Mouse (Mus musculus): Measurements from ENCODE around the gene Adam19. TPM values are rescaled to one million over a fixed set of nuclear protein-coding genes. Genes with fewer than 3 reads are reported as not detected.

Gene Adam19
- polyA plus RNA-seq, 1 experiment: 3.6 TPM

DNA sequence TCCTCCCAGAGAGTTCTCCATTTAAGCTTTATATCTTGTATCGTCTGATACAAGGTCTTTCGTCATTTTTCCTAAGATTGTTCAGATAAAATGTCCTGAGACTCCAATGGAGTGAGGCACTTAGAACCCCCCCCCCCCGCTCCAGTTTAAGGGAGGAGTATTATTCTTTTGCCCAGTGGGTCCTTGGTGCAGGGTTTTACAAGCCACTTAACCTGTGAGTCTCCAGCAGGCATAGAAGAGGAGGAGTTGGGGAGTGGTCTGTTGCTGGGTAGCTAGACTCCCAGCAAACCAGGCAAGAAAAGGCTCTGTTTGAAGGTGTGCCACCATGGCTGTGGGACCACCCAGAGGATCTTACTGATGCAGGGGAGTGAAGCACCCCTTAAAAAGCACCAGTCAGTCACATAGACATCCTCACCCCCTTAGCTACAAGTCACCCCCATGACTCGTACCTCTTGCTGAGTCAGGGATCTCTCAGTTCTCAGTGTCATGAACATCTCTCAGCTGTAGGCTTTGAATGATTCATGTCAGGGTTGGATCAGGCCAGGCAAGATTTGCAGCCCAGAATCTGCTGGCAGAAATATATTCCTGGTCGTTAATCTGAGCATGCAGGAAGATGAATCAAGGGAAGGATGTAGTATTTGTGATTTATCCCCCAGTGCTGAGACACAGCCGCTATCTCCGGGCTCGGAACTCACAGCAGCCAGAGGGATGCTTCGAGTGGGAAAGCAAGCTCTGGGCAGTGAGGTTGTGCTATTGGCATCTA, 59.8 kb downstream of the Adam19 start:
- TF ChIP-seq POLR2A (IDR thresholded peaks at IDR 0.05; ENCODE audit: low read depth, low read length): no peak
- no peak for TF ChIP-seq CTCF (conservative IDR thresholded peaks at IDR 0.05; ENCODE audit: insufficient read depth, insufficient read length, low read depth, low read length)
- no peaks in the 10 kb centered on the region for H3K36me3 ChIP-seq (ENCODE audit: control insufficient read depth, insufficient read depth, low read length)
- peaks cover 3% of the 10 kb centered on the region; the same call in 1 of the 2 replicates for H3K4me1 ChIP-seq (ENCODE audit: control insufficient read depth, insufficient read depth, low read length)
- WGBS: 43% methylated on average over 9 of the region's 9 CpGs
- H3K27ac ChIP-seq (ENCODE audit: insufficient read depth, low read depth, low read length): no peak overlapping the region
- DNase-seq: peak; percentile 53
- H3K4me3 ChIP-seq (ENCODE audit: insufficient read depth, low read depth, low read length): no peak overlapping the region
- H3K27me3 ChIP-seq (replicated peaks; ENCODE audit: control insufficient read depth, insufficient read depth, low read length): no peaks in the 10 kb centered on the region

DNA sequence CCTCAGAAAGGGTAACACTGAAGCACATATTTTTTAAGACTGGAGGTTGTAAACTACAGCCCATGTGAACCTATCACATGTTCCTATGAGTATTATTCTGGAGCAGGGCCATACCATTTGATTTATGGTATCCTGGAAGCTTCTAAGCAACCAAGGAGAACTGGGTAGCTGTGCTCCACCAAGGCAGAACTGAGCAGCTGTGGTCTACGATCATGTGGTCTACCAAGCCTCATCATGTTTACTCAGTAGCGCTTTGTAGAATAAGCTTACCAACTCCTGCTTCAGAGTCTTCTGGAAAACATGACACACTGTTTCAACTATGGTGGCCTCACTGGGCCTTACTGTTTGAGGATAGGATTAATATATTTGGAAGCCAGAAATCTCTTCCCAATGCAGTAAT, 60.7 kb downstream of the Adam19 start:
- H3K27ac ChIP-seq (ENCODE audit: insufficient read depth, low read depth, low read length): no peak overlapping the region
- no peak overlapping the region for H3K4me3 ChIP-seq (ENCODE audit: insufficient read depth, low read depth, low read length)
- H3K4me1 ChIP-seq (ENCODE audit: control insufficient read depth, insufficient read depth, low read length): peaks cover 3% of the 10 kb centered on the region; the same call in 1 of the 2 replicates
- 65% methylated on average over 2 of the region's 2 CpGs for WGBS
- DNase-seq: peak; percentile 48
- TF ChIP-seq POLR2A (IDR thresholded peaks at IDR 0.05; ENCODE audit: low read depth, low read length) (no peak), CTCF (conservative IDR thresholded peaks at IDR 0.05; ENCODE audit: insufficient read depth, insufficient read length, low read depth, low read length) (no peak)
- no peaks in the 10 kb centered on the region for H3K27me3 ChIP-seq (replicated peaks; ENCODE audit: control insufficient read depth, insufficient read depth, low read length)
- no peaks in the 10 kb centered on the region for H3K36me3 ChIP-seq (ENCODE audit: control insufficient read depth, insufficient read depth, low read length)

DNA sequence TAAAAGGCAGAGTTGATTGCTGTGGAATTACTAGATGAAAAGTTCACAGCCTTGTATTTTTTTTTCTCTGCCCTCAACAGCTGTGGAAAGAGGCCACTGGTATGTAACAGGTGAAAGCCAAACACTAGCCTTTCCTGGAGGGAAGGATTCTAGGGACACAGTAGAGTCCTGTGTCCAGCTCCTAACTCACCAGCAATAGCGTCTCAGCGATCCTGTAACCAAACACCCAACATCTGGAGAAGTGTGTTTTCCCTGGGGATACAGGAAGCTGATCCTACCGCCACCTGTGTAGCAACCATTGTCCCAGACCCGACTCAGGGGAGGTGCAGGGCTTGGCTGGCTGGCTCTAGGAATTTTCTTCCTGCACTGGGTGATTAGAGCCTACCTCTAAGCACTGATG, 63.8 kb downstream of the Adam19 start:
- H3K27me3 ChIP-seq (replicated peaks; ENCODE audit: control insufficient read depth, insufficient read depth, low read length): no peaks in the 10 kb centered on the region
- no peaks in the 10 kb centered on the region for H3K36me3 ChIP-seq (ENCODE audit: control insufficient read depth, insufficient read depth, low read length)
- DNase-seq: no peak
- H3K4me3 ChIP-seq (ENCODE audit: insufficient read depth, low read depth, low read length): no peak overlapping the region
- H3K4me1 ChIP-seq (ENCODE audit: control insufficient read depth, insufficient read depth, low read length): peaks cover 3% of the 10 kb centered on the region; the same call in 1 of the 2 replicates
- H3K27ac ChIP-seq (ENCODE audit: insufficient read depth, low read depth, low read length): no peak overlapping the region
- WGBS: 21% methylated on average over 4 of the region's 4 CpGs
- TF ChIP-seq POLR2A (IDR thresholded peaks at IDR 0.05; ENCODE audit: low read depth, low read length) (no peak), CTCF (conservative IDR thresholded peaks at IDR 0.05; ENCODE audit: insufficient read depth, insufficient read length, low read depth, low read length) (no peak)

DNA sequence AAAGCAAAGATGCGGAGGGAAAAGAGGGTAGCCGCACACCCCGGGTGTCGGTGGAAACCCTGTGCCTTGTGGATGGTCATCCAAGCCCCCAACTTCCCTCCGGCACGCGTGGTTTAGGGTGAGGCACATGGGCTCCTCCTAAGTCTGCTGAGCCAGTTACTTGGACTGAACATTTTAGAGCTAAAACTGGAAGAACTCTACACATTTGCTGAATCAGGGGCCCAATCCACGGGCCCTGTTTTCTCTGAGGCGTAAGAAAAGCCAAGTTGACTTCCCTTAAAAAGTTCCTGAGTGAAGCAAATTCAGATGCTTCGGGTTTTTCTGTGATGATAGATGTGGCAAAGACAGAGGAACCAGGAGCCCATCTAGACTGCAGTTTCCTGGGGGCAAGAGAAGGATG, 64.3 kb downstream of the Adam19 start:
- Histone ChIP-seq H3K4me1 (ENCODE audit: control insufficient read depth, insufficient read depth, low read length) (peaks cover 3% of the 10 kb centered on the region; the same call in 1 of the 2 replicates), H3K36me3 (ENCODE audit: control insufficient read depth, insufficient read depth, low read length) (no peaks in the 10 kb centered on the region), H3K27me3 (replicated peaks; ENCODE audit: control insufficient read depth, insufficient read depth, low read length) (no peaks in the 10 kb centered on the region), H3K4me3 (ENCODE audit: insufficient read depth, low read depth, low read length) (no peak overlapping the region), H3K27ac (ENCODE audit: insufficient read depth, low read depth, low read length) (no peak overlapping the region)
- WGBS: 80% methylated on average over 10 of the region's 10 CpGs
- no peak for DNase-seq
- TF ChIP-seq CTCF (conservative IDR thresholded peaks at IDR 0.05; ENCODE audit: insufficient read depth, insufficient read length, low read depth, low read length) (no peak), POLR2A (IDR thresholded peaks at IDR 0.05; ENCODE audit: low read depth, low read length) (no peak)

DNA sequence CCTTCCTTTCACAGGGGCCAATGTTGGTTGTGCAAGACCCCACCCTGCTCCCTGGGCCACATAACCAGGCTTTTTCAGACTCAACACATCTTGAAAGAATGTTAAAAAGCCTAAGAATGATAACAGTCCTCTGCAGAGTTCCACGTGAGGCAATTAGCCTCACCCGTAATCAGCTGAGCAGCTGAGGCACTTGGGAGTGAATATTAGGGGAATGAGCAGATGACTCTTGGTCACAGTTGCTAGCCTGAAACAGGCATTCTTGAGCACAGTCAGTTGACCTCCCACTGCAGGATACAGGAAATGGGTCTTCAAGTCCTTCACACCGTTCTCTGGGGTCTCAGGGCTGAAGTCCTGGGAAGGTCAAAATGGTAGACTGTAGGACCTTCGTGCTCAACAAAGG, 65.9 kb downstream of the Adam19 start:
- TF ChIP-seq POLR2A (IDR thresholded peaks at IDR 0.05; ENCODE audit: low read depth, low read length) (no peak), CTCF (conservative IDR thresholded peaks at IDR 0.05; ENCODE audit: insufficient read depth, insufficient read length, low read depth, low read length) (no peak)
- H3K4me1 ChIP-seq (ENCODE audit: control insufficient read depth, insufficient read depth, low read length): no peaks in the 10 kb centered on the region
- DNase-seq: no peak
- H3K4me3 ChIP-seq (ENCODE audit: insufficient read depth, low read depth, low read length): no peak overlapping the region
- H3K27ac ChIP-seq (ENCODE audit: insufficient read depth, low read depth, low read length): no peak overlapping the region
- no peaks in the 10 kb centered on the region for H3K36me3 ChIP-seq (ENCODE audit: control insufficient read depth, insufficient read depth, low read length)
- WGBS: 87% methylated on average over 4 of the region's 4 CpGs
- H3K27me3 ChIP-seq (replicated peaks; ENCODE audit: control insufficient read depth, insufficient read depth, low read length): no peaks in the 10 kb centered on the region

DNA sequence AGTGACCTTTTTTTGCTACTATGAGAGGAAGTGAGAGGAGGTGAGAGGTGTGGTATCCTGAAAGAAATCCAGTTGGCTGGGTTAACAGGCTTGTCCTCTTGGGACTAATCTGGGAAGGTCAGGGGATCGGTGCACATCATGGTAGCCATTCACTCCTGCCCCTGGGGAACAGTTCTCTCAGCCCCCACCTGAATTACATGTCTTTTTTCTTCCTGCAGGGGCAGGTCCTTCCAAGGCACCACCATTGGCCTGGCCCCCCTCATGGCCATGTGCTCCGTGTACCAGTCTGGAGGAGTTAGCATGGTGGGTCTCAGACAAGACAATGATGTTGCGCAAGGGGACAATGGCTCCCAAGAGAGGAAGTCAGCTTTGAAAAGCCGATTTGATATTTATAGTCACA, 67.1 kb downstream of the Adam19 start:
- no peaks in the 10 kb centered on the region for H3K4me1 ChIP-seq (ENCODE audit: control insufficient read depth, insufficient read depth, low read length)
- H3K4me3 ChIP-seq (ENCODE audit: insufficient read depth, low read depth, low read length): no peak overlapping the region
- no peaks in the 10 kb centered on the region for H3K36me3 ChIP-seq (ENCODE audit: control insufficient read depth, insufficient read depth, low read length)
- DNase-seq: peak; percentile 47
- WGBS: 69% methylated on average over 4 of the region's 4 CpGs
- no peak for TF ChIP-seq CTCF (conservative IDR thresholded peaks at IDR 0.05; ENCODE audit: insufficient read depth, insufficient read length, low read depth, low read length)
- TF ChIP-seq POLR2A (IDR thresholded peaks at IDR 0.05; ENCODE audit: low read depth, low read length): no peak
- no peaks in the 10 kb centered on the region for H3K27me3 ChIP-seq (replicated peaks; ENCODE audit: control insufficient read depth, insufficient read depth, low read length)
- H3K27ac ChIP-seq (ENCODE audit: insufficient read depth, low read depth, low read length): no peak overlapping the region

DNA sequence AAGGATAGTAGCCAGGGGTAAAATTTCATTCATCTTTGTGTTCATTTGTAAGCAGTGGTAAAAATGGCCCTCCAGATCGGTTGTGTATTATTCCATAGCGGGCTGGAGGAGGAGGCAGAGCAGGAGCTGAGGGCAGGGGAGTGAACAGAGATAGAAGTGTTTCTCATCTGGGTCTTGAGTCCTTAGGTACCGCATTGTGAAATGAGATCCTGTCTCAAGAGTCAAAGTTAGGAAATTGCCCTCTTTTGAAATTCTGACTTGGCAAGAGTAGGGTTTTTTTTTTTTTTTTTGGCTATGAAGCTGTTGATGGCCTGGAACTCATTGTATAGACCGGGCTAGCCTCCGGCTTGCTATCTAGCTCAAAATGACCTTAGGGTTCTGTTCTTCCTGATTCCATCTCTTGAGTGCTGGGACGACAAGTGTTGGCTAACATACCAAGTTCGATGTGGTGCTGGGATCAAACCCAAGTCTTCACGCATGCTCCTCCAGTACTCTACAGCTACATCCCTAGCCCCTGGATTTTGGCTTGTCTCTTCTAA, 67.6 kb downstream of the Adam19 start:
- no peak for DNase-seq
- TF ChIP-seq CTCF (conservative IDR thresholded peaks at IDR 0.05; ENCODE audit: insufficient read depth, insufficient read length, low read depth, low read length) (no peak), POLR2A (IDR thresholded peaks at IDR 0.05; ENCODE audit: low read depth, low read length) (no peak)
- Histone ChIP-seq H3K36me3 (ENCODE audit: control insufficient read depth, insufficient read depth, low read length) (no peaks in the 10 kb centered on the region), H3K4me3 (ENCODE audit: insufficient read depth, low read depth, low read length) (no peak overlapping the region), H3K4me1 (ENCODE audit: control insufficient read depth, insufficient read depth, low read length) (no peaks in the 10 kb centered on the region), H3K27me3 (replicated peaks; ENCODE audit: control insufficient read depth, insufficient read depth, low read length) (no peaks in the 10 kb centered on the region), H3K27ac (ENCODE audit: insufficient read depth, low read depth, low read length) (no peak overlapping the region)
- 78% methylated on average over 8 of the region's 8 CpGs for WGBS
